Mouse (Mus musculus) heart, embryonic 14.5 days (tissue): ENCODE measurements around the gene Cdh8. TPM values are rescaled to one million over a fixed set of nuclear protein-coding genes. Genes with fewer than 3 reads are reported as not detected.

Source experiments
- ATAC-seq: fragments of 200-750 bp; cut with Nextera tagmentation; 2 replicates; pipeline ENCODE4 v1.8.0; 2017; ENCODE audit warnings: low read depth, moderate TSS enrichment; ENCODE audit not compliant: insufficient number of reproducible peaks, insufficient read depth, low FRiP score
- H3K27ac ChIP-seq, 2 experiments: fragments of 200-500 bp in 1 of 2; fragments of 300-500 bp in 1 of 2; sonication (generic) in 1 of 2; replicated peaks in 1 of 2; 2 replicates each; pipeline ENCODE4 v1.5.1; 2012 to 2014; ENCODE audit warnings: low read depth in 2 of 2, low read length in 2 of 2, control low read depth in 1 of 2, mild to moderate bottlenecking in 1 of 2, mixed read lengths in 1 of 2; ENCODE audit not compliant: control insufficient read depth in 1 of 2, insufficient read depth in 1 of 2
- H3K27me3 ChIP-seq: fragments of 300-500 bp; sonication (generic); 2 replicates; pipeline ENCODE4 v1.6.1; 2014; ENCODE audit warnings: mild to moderate bottlenecking, low read length, control low read depth; ENCODE audit not compliant: control insufficient read depth, insufficient read depth
- H3K36me3 ChIP-seq: fragments of 300-500 bp; sonication (generic); 2 replicates; pipeline ENCODE4 v1.6.1; 2014; ENCODE audit warnings: mild to moderate bottlenecking, control low read depth, low read length, mixed read lengths; ENCODE audit not compliant: control insufficient read depth, insufficient read depth
- H3K4me1 ChIP-seq, 2 experiments: fragments of 200-500 bp in 1 of 2; fragments of 300-500 bp in 1 of 2; sonication (generic) in 1 of 2; 2 replicates each; pipeline ENCODE4 v1.6.1; 2012 to 2014; ENCODE audit warnings: low read length in 2 of 2, control low read depth in 1 of 2, mixed read lengths in 1 of 2; ENCODE audit not compliant: control insufficient read depth in 2 of 2, insufficient read depth in 2 of 2
- H3K4me2 ChIP-seq: fragments of 300-500 bp; sonication (generic); 2 replicates; pipeline ENCODE4 v1.6.1; 2014; ENCODE audit warnings: mild to moderate bottlenecking, low read length
- H3K4me3 ChIP-seq, 2 experiments: fragments of 200-500 bp in 1 of 2; fragments of 300-500 bp in 1 of 2; sonication (generic) in 1 of 2; 2 replicates each; pipeline ENCODE4 v1.5.1; 2012 to 2014; ENCODE audit warnings: low read length in 2 of 2, mild to moderate bottlenecking in 2 of 2, control low read depth in 1 of 2, low read depth in 1 of 2, moderate library complexity in 1 of 2; ENCODE audit not compliant: control insufficient read depth in 1 of 2, insufficient read depth in 1 of 2
- H3K9ac ChIP-seq: fragments of 300-500 bp; sonication (generic); 2 replicates; pipeline ENCODE4 v1.6.1; 2014; ENCODE audit warnings: mild to moderate bottlenecking, low read length
- H3K9me3 ChIP-seq: fragments of 300-500 bp; sonication (generic); 2 replicates; pipeline ENCODE4 v1.6.1; 2016; ENCODE audit warnings: low read length, control low read depth; ENCODE audit not compliant: control insufficient read depth
- WGBS: fragments of 180-500 bp; shearing (Covaris S2); extraction: QIAGEN DNeasy Blood & Tissue Kit; methylation state at CpG from one replicate; pipeline ENCODE4 v1.1.7; 2014; 5-methylcytosine and 5-hydroxymethylcytosine counted together
- polyA plus RNA-seq: library from polyadenylated mRNA; unstranded; fragments of >200 nt; fragmentation: Nextera tagmentation; extraction: Ambion mirVana; gene quantifications from 2 replicates; pipeline ENCODE4 v1.2.1, GENCODE M21; 2014

The Cdh8 gene
- polyA plus RNA-seq = 0.84 and 1.1 TPM in 2 replicates

- peak; percentile 76 for ATAC-seq
- Histone ChIP-seq H3K9ac (peak within 1 kb of the TSS; percentile 48; the same call in 1 of the 2 replicates), H3K4me1 (peaks cover 0 to 5% of the 10 kb centered on the region in 2 experiments; a peak in 2 of 4 replicates), H3K27me3 (peaks cover 48% of the 10 kb centered on the region), H3K4me3 (peak within 1 kb of the TSS; percentile 54 to 56), H3K4me2 (peak within 1 kb of the TSS; percentile 97), H3K9me3 (no peaks in the 10 kb centered on the region), H3K27ac (no peak within 1 kb of the TSS), H3K36me3 (no peaks in the 10 kb centered on the region)
- under 1% methylated on average over 58 of the region's 58 CpGs for WGBS
These were observed at the start of gene Cdh8 for GRCm38 (mm10) chr8:99415966-99416781. Gene Cdh8, minus strand, starts transcription at chr8:99416471.

GRCm38 (mm10) chr8:99446506-99446905 lies 30.2 kb upstream of the Cdh8 start:
- 96% methylated on average over 1 of the region's 1 CpGs for WGBS
- no peak for ATAC-seq

GRCm38 (mm10) chr8:99425901-99426300 lies 9.6 kb upstream of the Cdh8 start:
- no peak overlapping the region for H3K27ac ChIP-seq
- ATAC-seq = no peak
- H3K27me3 ChIP-seq = no peaks in the 10 kb centered on the region
- H3K4me1 ChIP-seq = no peaks in the 10 kb centered on the region
- 79% methylated on average over 4 of the region's 4 CpGs for WGBS
- no peaks in the 10 kb centered on the region for H3K36me3 ChIP-seq
- no peak overlapping the region for H3K4me2 ChIP-seq
- H3K9ac ChIP-seq = no peak overlapping the region
- H3K4me3 ChIP-seq = no peak overlapping the region
- H3K9me3 ChIP-seq = no peaks in the 10 kb centered on the region

More at GRCm38 (mm10) chr8:99446506-99446905, 30.2 kb upstream of the Cdh8 start:
- no peak overlapping the region for H3K9ac ChIP-seq
- H3K27me3 ChIP-seq = no peaks in the 10 kb centered on the region
- no peaks in the 10 kb centered on the region for H3K36me3 ChIP-seq
- H3K27ac ChIP-seq = no peak overlapping the region
- no peak overlapping the region for H3K4me2 ChIP-seq
- H3K4me1 ChIP-seq = no peaks in the 10 kb centered on the region
- no peaks in the 10 kb centered on the region for H3K9me3 ChIP-seq
- no peak overlapping the region for H3K4me3 ChIP-seq

DNA sequence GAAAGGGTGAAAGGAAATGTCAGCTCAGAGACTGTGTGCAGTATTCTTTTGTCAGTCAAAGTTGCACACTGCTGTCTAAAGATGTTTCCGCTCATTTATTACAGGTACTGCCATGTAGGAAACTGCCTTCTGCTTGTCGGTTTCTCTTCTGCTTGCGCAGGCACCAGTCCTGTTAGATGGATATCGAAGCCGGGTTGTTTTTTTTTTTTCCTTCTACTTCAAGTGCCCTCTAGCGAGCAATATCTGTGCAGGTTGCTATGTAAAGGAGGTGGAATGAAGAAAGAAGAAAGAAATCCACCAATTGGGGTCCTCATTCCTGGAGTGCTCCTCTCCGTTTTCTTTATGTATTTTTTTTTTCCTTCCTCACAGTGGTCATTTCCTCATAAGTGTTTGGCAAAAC lies 5.2 kb upstream of the Cdh8 start:
- H3K4me3 ChIP-seq = no peak overlapping the region

GRCm38 (mm10) chr8:99419726-99420125 lies 3.5 kb upstream of the Cdh8 start:
- Histone ChIP-seq H3K9ac (no peak overlapping the region), H3K27me3 (peaks cover 33% of the 10 kb centered on the region), H3K27ac (no peak overlapping the region), H3K9me3 (no peaks in the 10 kb centered on the region), H3K4me2 (no peak overlapping the region), H3K4me1 (peaks cover 0 to 5% of the 10 kb centered on the region in 2 experiments; a peak in 2 of 4 replicates), H3K4me3 (no peak overlapping the region), H3K36me3 (no peaks in the 10 kb centered on the region)
- ATAC-seq = no peak
- 76% methylated on average over 4 of the region's 4 CpGs for WGBS

More for the DNA sequence above, 5.2 kb upstream of the Cdh8 start:
- peaks cover 15% of the 10 kb centered on the region for H3K27me3 ChIP-seq
- H3K4me2 ChIP-seq = peak overlapping the region; percentile 43
- 22% methylated on average over 7 of the region's 7 CpGs for WGBS
- no peaks in the 10 kb centered on the region for H3K4me1 ChIP-seq
- H3K9ac ChIP-seq = no peak overlapping the region
- ATAC-seq = no peak
- no peak overlapping the region for H3K27ac ChIP-seq
- no peaks in the 10 kb centered on the region for H3K36me3 ChIP-seq
- H3K9me3 ChIP-seq = no peaks in the 10 kb centered on the region

DNA sequence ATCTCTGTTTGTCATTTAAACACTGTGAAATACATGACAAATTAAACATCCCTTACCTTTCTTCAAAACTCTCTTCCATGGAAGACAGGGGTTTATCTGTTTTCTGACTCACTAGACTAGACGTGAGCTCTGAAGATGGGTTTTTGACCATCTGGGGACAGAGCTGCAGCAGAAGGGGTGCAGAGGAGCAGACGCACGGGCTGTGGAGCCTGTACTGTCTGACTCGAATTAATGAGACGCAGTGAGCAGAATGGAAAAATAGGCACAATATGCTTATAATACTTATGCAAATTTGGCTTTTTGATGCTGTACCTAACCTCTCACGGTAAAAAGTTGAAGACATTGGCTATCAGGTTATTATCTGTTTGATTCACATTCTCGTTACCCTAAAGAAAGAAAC lies 1.2 kb upstream of the Cdh8 start:
- no peak for ATAC-seq
- H3K27me3 ChIP-seq = peaks cover 48% of the 10 kb centered on the region
- H3K9me3 ChIP-seq = no peaks in the 10 kb centered on the region
- no peak overlapping the region for H3K9ac ChIP-seq
- 44% methylated on average over 7 of the region's 7 CpGs for WGBS
- H3K4me3 ChIP-seq = no peak overlapping the region
- H3K4me1 ChIP-seq = peaks cover 0 to 5% of the 10 kb centered on the region in 2 experiments; a peak in 2 of 4 replicates
- H3K27ac ChIP-seq = no peak overlapping the region
- H3K4me2 ChIP-seq = no peak overlapping the region
- H3K36me3 ChIP-seq = no peaks in the 10 kb centered on the region

GRCm38 (mm10) chr8:99415076-99415965 lies 950 bp downstream of the Cdh8 start:
- 1% methylated on average over 48 of the region's 48 CpGs for WGBS
- Histone ChIP-seq H3K4me3 (peak overlapping the region; percentile 54 to 56), H3K9me3 (no peaks in the 10 kb centered on the region), H3K27ac (no peak overlapping the region), H3K4me2 (peak overlapping the region; percentile 97), H3K36me3 (no peaks in the 10 kb centered on the region), H3K27me3 (peaks cover 48% of the 10 kb centered on the region), H3K9ac (peak overlapping the region; percentile 48; the same call in 1 of the 2 replicates), H3K4me1 (peaks cover 0 to 5% of the 10 kb centered on the region in 2 experiments; a peak in 2 of 4 replicates)
- ATAC-seq = no peak
